Mouse (Mus musculus) MEL (cell line): ENCODE measurements around the gene Zbtb20.

Experiments
- CHD2 ChIP-seq: IDR thresholded peaks from 2 replicates; pipeline ENCODE4 v1.6.1; 2011; ENCODE audit warnings: low read length, improper control_type of control experiment
- CTCF ChIP-seq, 3 experiments: IDR thresholded peaks in 2 of 3; conservative IDR thresholded peaks in 1 of 3; 2 replicates each; pipeline ENCODE4 v1.5.1; 2011 to 2012; ENCODE audit warnings: low read length in 3 of 3, low read depth in 2 of 3, mild to moderate bottlenecking in 2 of 3, improper control_type of control experiment in 1 of 3, inconsistent platforms in 1 of 3, mixed read lengths in 1 of 3, moderate library complexity in 1 of 3; ENCODE audit not compliant: control insufficient read depth in 1 of 3, insufficient read depth in 1 of 3, poor library complexity in 1 of 3, severe bottlenecking in 1 of 3
- E2F4 ChIP-seq: IDR thresholded peaks from 2 replicates; pipeline ENCODE4 v1.6.1; 2011; ENCODE audit warnings: low read depth, low read length, improper control_type of control experiment, borderline replicate concordance
- ELF1 ChIP-seq: IDR thresholded peaks from 2 replicates; pipeline ENCODE4 v1.6.1; 2014; ENCODE audit warnings: low read depth, mild to moderate bottlenecking, inconsistent platforms, low read length, improper control_type of control experiment, moderate library complexity
- MYC ChIP-seq: IDR thresholded peaks from 2 replicates; pipeline ENCODE4 v1.6.1; 2011; ENCODE audit warnings: low read depth, mild to moderate bottlenecking, low read length, improper control_type of control experiment, moderate library complexity
- NRF1 ChIP-seq: IDR thresholded peaks from 2 replicates; pipeline ENCODE4 v1.6.1; 2014; ENCODE audit warnings: low read depth, mild to moderate bottlenecking, inconsistent platforms, low read length, improper control_type of control experiment, moderate library complexity; ENCODE audit not compliant: poor library complexity, insufficient read depth, severe bottlenecking
- POLR2A ChIP-seq, 2 experiments: IDR thresholded peaks; 2 replicates each; pipeline ENCODE4 v1.6.1; 2011 to 2012; ENCODE audit warnings: low read length in 2 of 2, mild to moderate bottlenecking in 2 of 2, control low read depth in 1 of 2, improper control_type of control experiment in 1 of 2, low read depth in 1 of 2, moderate library complexity in 1 of 2; ENCODE audit not compliant: control insufficient read depth in 1 of 2, insufficient read depth in 1 of 2, poor library complexity in 1 of 2
- SMC3 ChIP-seq: IDR thresholded peaks from 2 replicates; pipeline ENCODE4 v1.6.1; 2011; ENCODE audit warnings: low read depth, low read length, improper control_type of control experiment
- TBP ChIP-seq: IDR thresholded peaks from 2 replicates; pipeline ENCODE4 v1.8.0; 2011; ENCODE audit warnings: low read depth, low read length, improper control_type of control experiment
- UBTF ChIP-seq: IDR thresholded peaks from 2 replicates; pipeline ENCODE4 v1.6.1; 2012; ENCODE audit warnings: low read depth, mild to moderate bottlenecking, inconsistent platforms, low read length, improper control_type of control experiment, moderate library complexity, borderline replicate concordance; ENCODE audit not compliant: insufficient read depth
- USF1 ChIP-seq: IDR thresholded peaks from 2 replicates; pipeline ENCODE4 v1.6.1; 2014; ENCODE audit warnings: low read depth, mild to moderate bottlenecking, inconsistent platforms, low read length, improper control_type of control experiment, moderate library complexity
- ZKSCAN1 ChIP-seq: IDR thresholded peaks from 2 replicates; pipeline ENCODE4 v1.6.1; 2012; ENCODE audit warnings: low read depth, mild to moderate bottlenecking, inconsistent platforms, low read length, improper control_type of control experiment, moderate library complexity
- ZNF384 ChIP-seq: IDR thresholded peaks from 2 replicates; pipeline ENCODE4 v1.6.1; 2012; ENCODE audit warnings: low read depth, mild to moderate bottlenecking, inconsistent platforms, low read length, improper control_type of control experiment

DNA sequence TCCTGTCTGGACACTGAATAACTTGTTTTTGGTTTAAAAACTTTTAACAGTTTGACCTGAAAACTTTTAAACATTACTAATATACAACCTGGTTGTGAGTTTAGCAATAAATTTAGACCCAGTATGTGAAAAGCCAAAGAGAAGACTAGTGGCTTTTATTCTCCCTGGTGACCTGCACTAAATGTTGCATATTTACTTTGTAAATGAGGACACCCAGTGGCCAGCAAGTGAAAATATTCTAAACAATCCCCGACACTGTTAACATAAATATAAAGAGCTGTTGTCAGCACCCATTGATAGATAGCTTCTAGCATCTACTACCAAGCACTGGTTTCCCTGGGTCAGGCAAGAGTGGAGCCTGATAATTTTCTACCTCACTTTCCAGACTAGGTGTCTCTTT is 717.1 kb downstream of the Zbtb20 start:
- TF ChIP-seq ELF1 (no peak), POLR2A (IDR thresholded peaks at IDR 0.05; ENCODE audit: control insufficient read depth in 1 of 2, insufficient read depth in 1 of 2, low read depth in 1 of 2, low read length in 2 of 2, poor library complexity in 1 of 2) (no peak), NRF1 (no peak), CTCF (IDR thresholded peaks at IDR 0.05 in 2 of 3, conservative IDR thresholded peaks at IDR 0.05 in 1 of 3; ENCODE audit: control insufficient read depth in 1 of 3, insufficient read depth in 1 of 3, low read depth in 2 of 3, low read length in 3 of 3, poor library complexity in 1 of 3, severe bottlenecking in 1 of 3) (peak in 2 of 3 experiments; percentile 10 to 71; a peak in 3 of 6 replicates), USF1 (no peak), UBTF (no peak), ZNF384 (no peak), E2F4 (no peak), TBP (0 out of 2 replicates have a peak, but pooled peaks have one; percentile 19), SMC3 (peak; percentile 78), MYC (no peak), ZKSCAN1 (no peak), CHD2 (no peak)
